In genomic region chr16:30186701-30187270, GRCm38 (mm10) we compare ENCODE assay signal across 9 mouse cellular contexts.
DNase-seq lines count a peak whose midpoint lies in the region; ATAC-seq and TF ChIP-seq lines count a peak whose summit lies in the region.
"Had no signal": no experiment of that assay in that cellular context is flagged by ENCODE, and none has a peak within 500 bp of the region (broad histone marks: within the 10 kb centered on the region; RNA-seq: fewer than 3 reads in every experiment).

No protein-coding gene starts in this region.

- no peak for TF ChIP-seq CTCF in E14TG2a.4 (conservative IDR thresholded peaks at IDR 0.05; ENCODE audit: low read length)

- peak overlapping the region; percentile 53 for H3K4me3 ChIP-seq in E14TG2a.4 (replicated peaks; ENCODE audit: low read length)
- peak overlapping the region; percentile 26 for H3K4me3 ChIP-seq in myocyte
- H3K4me3 ChIP-seq: midbrain, embryonic 12.5 days had no signal

- H3K36me3 ChIP-seq in E14TG2a.4 (ENCODE audit: insufficient read depth, low read length) = no peaks in the 10 kb centered on the region
- no peaks in the 10 kb centered on the region for H3K36me3 ChIP-seq in myocyte (ENCODE audit: control insufficient read depth, insufficient read depth)
- H3K36me3 ChIP-seq: midbrain, embryonic 12.5 days had no signal

- H3K27me3 ChIP-seq in E14TG2a.4 (ENCODE audit: insufficient read depth, low read length) (no peaks in the 10 kb centered on the region; the same call in 1 of the 2 replicates), myocyte (ENCODE audit: control insufficient read depth, insufficient read depth, insufficient read length) (no peaks in the 10 kb centered on the region)

- DNase-seq in 3T3-L1 (ENCODE audit: low read depth, low spot score) = peak; percentile 95
- DNase-seq in gastrocnemius, postnatal 25 days = peak; percentile 81
- DNase-seq in kidney, adult 9 months = peak; percentile 60
- DNase-seq in natural killer cell, adult 2 months (ENCODE audit: low spot score in 2 of 2) = no peak
- DNase-seq in T-cell, adult 2 months (ENCODE audit: low spot score) = no peak

- peaks cover 78% of the 10 kb centered on the region for H3K4me1 ChIP-seq in E14TG2a.4 (replicated peaks; ENCODE audit: low read depth, low read length)

- peak; percentile 32 for TF ChIP-seq POLR2A in myocyte (IDR thresholded peaks at IDR 0.05; ENCODE audit: insufficient read length, low read depth)

- H3K4me2 ChIP-seq in myocyte (ENCODE audit: low read depth) = peak overlapping the region; percentile 75

- ATAC-seq in megakaryocyte-erythroid progenitor cell, adult 5-6 weeks (replicated peaks; ENCODE audit: low FRiP score, low TSS enrichment, poor library complexity, severe bottlenecking) = no peak

- H3K9me3 ChIP-seq in E14TG2a.4 (ENCODE audit: low read length) = no peaks in the 10 kb centered on the region
- H3K9me3 ChIP-seq: midbrain, embryonic 12.5 days had no signal

- no peaks in the 10 kb centered on the region for H3K79me2 ChIP-seq in myocyte (ENCODE audit: control insufficient read depth, insufficient read depth)

- no peak overlapping the region for H3ac ChIP-seq in myocyte (ENCODE audit: control insufficient read depth, insufficient read length)

TF ChIP-seq in myocyte, 11 proteins besides CTCF, POLR2A, EP300 and RAD21:
- peak; percentile 11 for TF ChIP-seq POLR2AphosphoS2 (IDR thresholded peaks at IDR 0.05; ENCODE audit: insufficient read length, low read depth)
- TF ChIP-seq USF1 (IDR thresholded peaks at IDR 0.05; ENCODE audit: low read depth) = no peak
- TF ChIP-seq TCF12 (IDR thresholded peaks at IDR 0.05; ENCODE audit: insufficient read depth, poor library complexity, severe bottlenecking) = peak; percentile 56
- no peak for TF ChIP-seq TCF3 (IDR thresholded peaks at IDR 0.05; ENCODE audit: insufficient read length, low read depth)
- peak in 2 of 3 experiments; percentile 77 to 85 for TF ChIP-seq MYOD1 (IDR thresholded peaks at IDR 0.05; ENCODE audit: control insufficient read depth in 1 of 3, insufficient read length in 2 of 3, low read depth in 2 of 3)
- peak in 1 of 3 experiments; percentile 75 for TF ChIP-seq MYOG (IDR thresholded peaks at IDR 0.05; ENCODE audit: control insufficient read depth in 1 of 3, insufficient read depth in 1 of 3, insufficient read length in 2 of 3, low read depth in 2 of 3)
- TF ChIP-seq MAX (IDR thresholded peaks at IDR 0.05; ENCODE audit: low read depth) = no peak

Comparison
In these comparisons a context has a peak if more than half of its experiments do, and no peak if none do; other contexts are left out.
1. DNase-seq: peak in 3T3-L1 (single experiment), gastrocnemius, postnatal 25 days (single experiment) and kidney, adult 9 months (single experiment); none in natural killer cell, adult 2 months (0 of 2) and T-cell, adult 2 months (single experiment).